Mouse (Mus musculus) hindbrain, embryonic 14.5 days (tissue): Measurements from ENCODE around the gene Myadm. TPM values are rescaled to one million over a fixed set of nuclear protein-coding genes. Genes with fewer than 3 reads are reported as not detected.
"Not testable (repeated sequence)": the region's sequence is repeated elsewhere in the genome, so short reads cannot be mapped to it uniquely, and the experiment has no call there.

Source experiments
- ATAC-seq: fragments of 200-750 bp; cut with Nextera tagmentation; 2 replicates; pipeline ENCODE4 v1.8.0; 2017; ENCODE audit warnings: moderate number of reproducible peaks, mild to moderate bottlenecking, moderate TSS enrichment, moderate library complexity; ENCODE audit not compliant: low FRiP score
- DNase-seq: peaks from one replicate; pipeline ENCODE4 v3.0.0-alpha.2; 2015; ENCODE audit warnings: low spot score
- H3K27ac ChIP-seq: fragments of 300-500 bp; sonication (generic); 2 replicates; pipeline ENCODE4 v1.5.1; 2014; ENCODE audit warnings: mild to moderate bottlenecking, moderate library complexity
- H3K27me3 ChIP-seq: fragments of 300-500 bp; sonication (generic); 2 replicates; pipeline ENCODE4 v1.6.1; 2014; ENCODE audit warnings: mild to moderate bottlenecking, low read length, mixed read lengths; ENCODE audit not compliant: control insufficient read depth, insufficient read depth
- H3K36me3 ChIP-seq: fragments of 300-500 bp; sonication (generic); replicated peaks from 2 replicates; pipeline ENCODE4 v1.6.1; 2014; ENCODE audit not compliant: control insufficient read depth, insufficient read depth
- H3K4me1 ChIP-seq: fragments of 300-500 bp; sonication (generic); replicated peaks from 2 replicates; pipeline ENCODE4 v1.6.1; 2014; ENCODE audit warnings: antibody characterized with exemption, low read length, mixed read lengths; ENCODE audit not compliant: control insufficient read depth, insufficient read depth
- H3K4me2 ChIP-seq: fragments of 300-500 bp; sonication (generic); replicated peaks from 2 replicates; pipeline ENCODE4 v1.6.1; 2014; ENCODE audit warnings: mild to moderate bottlenecking, moderate library complexity
- H3K4me3 ChIP-seq: fragments of 300-500 bp; sonication (generic); replicated peaks from 2 replicates; pipeline ENCODE4 v1.5.1; 2014; ENCODE audit warnings: mild to moderate bottlenecking, low read length
- H3K9ac ChIP-seq: fragments of 300-500 bp; sonication (generic); 2 replicates; pipeline ENCODE4 v1.6.1; 2014
- H3K9me3 ChIP-seq: fragments of 300-500 bp; sonication (generic); 2 replicates; pipeline ENCODE4 v1.6.1; 2016; ENCODE audit warnings: low read length; ENCODE audit not compliant: control insufficient read depth
- WGBS: fragments of 180-500 bp; shearing (Covaris S2); extraction: QIAGEN DNeasy Blood & Tissue Kit; methylation state at CpG from one replicate; pipeline ENCODE4 v1.1.7; 2014; 5-methylcytosine and 5-hydroxymethylcytosine counted together
- polyA plus RNA-seq: library from polyadenylated mRNA; unstranded; fragments of >200 nt; fragmentation: Nextera tagmentation; extraction: Ambion mirVana; gene quantifications from 2 replicates; pipeline ENCODE4 v1.2.1, GENCODE M21; 2014

Gene Myadm
- polyA plus RNA-seq, 1 experiment from 2014 or later: 40.1 TPM

DNA sequence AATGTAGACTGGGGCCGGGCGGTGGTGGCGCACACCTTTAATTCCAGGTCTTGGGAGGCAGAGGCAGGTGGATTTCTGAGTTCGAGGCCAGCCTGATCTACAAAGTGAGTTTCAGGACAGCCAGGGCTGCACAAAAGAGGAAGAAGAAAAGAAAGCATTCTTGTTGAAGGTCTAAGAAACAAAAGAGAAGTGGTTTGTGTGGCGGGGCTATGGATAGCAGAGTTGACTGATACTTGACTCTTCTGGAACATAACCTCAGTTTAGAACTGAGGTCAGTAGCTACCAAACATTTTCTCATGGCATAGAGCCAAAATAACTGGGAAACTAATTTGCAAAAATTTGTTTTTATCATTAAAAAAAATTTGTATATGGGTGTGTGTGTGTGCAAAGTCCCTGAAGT lies 2.8 kb upstream of the Myadm start:
- no peaks in the 10 kb centered on the region for H3K27me3 ChIP-seq
- WGBS: 93% methylated on average over 5 of the region's 5 CpGs
- H3K27ac ChIP-seq: no peak overlapping the region
- H3K36me3 ChIP-seq: no peaks in the 10 kb centered on the region
- H3K4me2 ChIP-seq: no peak overlapping the region
- no peaks in the 10 kb centered on the region for H3K9me3 ChIP-seq
- H3K4me1 ChIP-seq: peaks cover 8% of the 10 kb centered on the region; the same call in 1 of the 2 replicates
- H3K4me3 ChIP-seq: no peak overlapping the region
- ATAC-seq (no peak), DNase-seq (no peak)
- no peak overlapping the region for H3K9ac ChIP-seq

GRCm38 (mm10) chr7:3287186-3287585 lies 1.7 kb upstream of the Myadm start:
- Histone ChIP-seq H3K27me3 (no peaks in the 10 kb centered on the region), H3K27ac (no peak overlapping the region), H3K4me2 (no peak overlapping the region), H3K36me3 (no peaks in the 10 kb centered on the region), H3K9me3 (no peaks in the 10 kb centered on the region), H3K4me1 (peaks cover 12% of the 10 kb centered on the region; the same call in 1 of the 2 replicates), H3K9ac (no peak overlapping the region), H3K4me3 (no peak overlapping the region)
- ATAC-seq (no peak), DNase-seq (no peak)
- WGBS: 47% methylated on average over 7 of the region's 7 CpGs

- Histone ChIP-seq H3K4me1 (peaks cover 15% of the 10 kb centered on the region; the same call in 1 of the 2 replicates), H3K27ac (peak overlapping the region; percentile 75), H3K9me3 (no peaks in the 10 kb centered on the region), H3K4me2 (peak overlapping the region; percentile 85), H3K27me3 (no peaks in the 10 kb centered on the region), H3K9ac (peak overlapping the region; percentile 65), H3K36me3 (peaks cover 21% of the 10 kb centered on the region), H3K4me3 (peak overlapping the region; percentile 38)
- ATAC-seq (peak; percentile 94), DNase-seq (peak; percentile 90)
- whole genome bisulfite sequencing: 2% methylated on average over 18 of the region's 18 CpGs
Observed at GRCm38 (mm10) chr7:3290257-3291033, 1.6 kb downstream of the Myadm start.

DNA sequence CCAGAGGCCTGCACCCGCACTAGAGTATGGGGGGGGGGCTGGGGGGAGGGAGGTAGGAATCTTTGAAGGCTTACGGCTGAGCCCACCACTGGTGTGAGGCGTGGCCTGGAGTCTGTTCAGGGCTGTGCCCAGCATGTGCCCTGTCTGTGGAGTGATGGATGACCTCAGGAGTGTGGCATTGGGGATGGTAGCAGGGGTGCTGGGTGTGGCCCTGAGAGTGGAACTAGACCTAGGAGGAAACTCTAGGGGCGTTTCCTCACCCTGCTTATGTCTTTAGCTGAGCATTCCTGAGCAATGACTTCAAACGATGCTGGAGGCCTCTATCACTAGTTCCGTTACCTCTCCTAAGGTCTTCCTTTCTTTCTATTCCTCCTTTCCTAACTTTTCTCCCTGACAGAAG lies 2.3 kb downstream of the Myadm start:
- DNase-seq (no peak), ATAC-seq (peak; percentile 5; the same call in 1 of the 2 replicates)
- Histone ChIP-seq H3K9me3 (no peaks in the 10 kb centered on the region), H3K9ac (peak overlapping the region; percentile 65), H3K36me3 (peaks cover 28% of the 10 kb centered on the region), H3K27ac (no peak overlapping the region), H3K4me2 (peak overlapping the region; percentile 85), H3K4me3 (peak overlapping the region; percentile 38), H3K27me3 (no peaks in the 10 kb centered on the region), H3K4me1 (peaks cover 15% of the 10 kb centered on the region; the same call in 1 of the 2 replicates)
- WGBS: 40% methylated on average over 6 of the region's 6 CpGs

- peaks cover 34% of the 10 kb centered on the region for H3K36me3 ChIP-seq
- no peak overlapping the region for H3K27ac ChIP-seq
- no peaks in the 10 kb centered on the region for H3K9me3 ChIP-seq
- no peaks in the 10 kb centered on the region for H3K27me3 ChIP-seq
- H3K9ac ChIP-seq: no peak overlapping the region
- H3K4me2 ChIP-seq: peak overlapping the region; percentile 85
- WGBS: 68% methylated on average over 3 of the region's 3 CpGs
- H3K4me1 ChIP-seq: peaks cover 15% of the 10 kb centered on the region; the same call in 1 of the 2 replicates
- no peak for DNase-seq
- ATAC-seq: no peak
- 0 out of 2 replicates have a peak overlapping the region, but pooled peaks have one; percentile 38 for H3K4me3 ChIP-seq
Observed at GRCm38 (mm10) chr7:3291764-3292163, 2.9 kb downstream of the Myadm start.

DNA sequence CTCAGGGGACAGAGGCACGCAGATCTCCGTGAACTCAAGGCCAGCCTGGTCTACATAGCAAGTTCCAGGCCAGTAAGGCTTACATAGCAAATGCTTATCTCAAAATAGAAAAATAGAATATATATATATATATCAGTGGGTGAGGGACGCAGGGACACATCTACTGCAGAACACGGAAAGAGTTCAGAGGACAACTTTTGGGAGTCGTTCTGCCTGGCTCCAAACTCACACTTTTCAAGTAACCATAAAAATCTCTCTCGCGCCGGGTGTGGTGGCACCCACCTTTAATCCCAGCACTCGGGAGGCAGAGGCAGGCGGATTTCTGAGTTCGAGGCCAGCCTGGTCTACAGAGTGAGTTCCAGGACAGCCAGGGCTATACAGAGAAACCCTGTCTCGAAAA lies 3.4 kb downstream of the Myadm start:
- 91% methylated on average over 10 of the region's 12 CpGs for WGBS
- ATAC-seq: not testable (repeated sequence)

GRCm38 (mm10) chr7:3292791-3293190 lies 3.9 kb downstream of the Myadm start:
- WGBS: 4% methylated on average over 13 of the region's 14 CpGs
- DNase-seq (no peak), ATAC-seq (no peak)
- Histone ChIP-seq H3K4me1 (peaks cover 15% of the 10 kb centered on the region; the same call in 1 of the 2 replicates), H3K4me2 (peak overlapping the region; percentile 44), H3K4me3 (peak overlapping the region; percentile 19), H3K9me3 (no peaks in the 10 kb centered on the region), H3K36me3 (peaks cover 44% of the 10 kb centered on the region), H3K27me3 (no peaks in the 10 kb centered on the region), H3K9ac (0 out of 2 replicates have a peak overlapping the region, but pooled peaks have one; percentile 36), H3K27ac (no peak overlapping the region)

More for the DNA sequence above, 3.4 kb downstream of the Myadm start:
- H3K9me3 ChIP-seq, H3K27me3 ChIP-seq, H3K27ac ChIP-seq, H3K9ac ChIP-seq, DNase-seq, H3K4me3 ChIP-seq: not testable (repeated sequence)
- peak overlapping the region; percentile 85; the same call in 1 of the 2 replicates for H3K4me2 ChIP-seq
- H3K4me1 ChIP-seq: peaks cover 15% of the 10 kb centered on the region; the same call in 1 of the 2 replicates
- H3K36me3 ChIP-seq: peaks cover 39% of the 10 kb centered on the region

GRCm38 (mm10) chr7:3294794-3295193 lies 5.9 kb downstream of the Myadm start:
- Histone ChIP-seq H3K4me2 (no peak overlapping the region), H3K9me3 (no peaks in the 10 kb centered on the region), H3K36me3 (peaks cover 58% of the 10 kb centered on the region), H3K27me3 (0 out of 2 replicates have a peak, but pooled peaks cover 2% of the 10 kb centered on the region), H3K9ac (no peak overlapping the region), H3K27ac (no peak overlapping the region), H3K4me3 (no peak overlapping the region), H3K4me1 (peaks cover 15% of the 10 kb centered on the region; the same call in 1 of the 2 replicates)
- DNase-seq (no peak), ATAC-seq (no peak)
- WGBS: 91% methylated on average over 1 of the region's 1 CpGs

DNA sequence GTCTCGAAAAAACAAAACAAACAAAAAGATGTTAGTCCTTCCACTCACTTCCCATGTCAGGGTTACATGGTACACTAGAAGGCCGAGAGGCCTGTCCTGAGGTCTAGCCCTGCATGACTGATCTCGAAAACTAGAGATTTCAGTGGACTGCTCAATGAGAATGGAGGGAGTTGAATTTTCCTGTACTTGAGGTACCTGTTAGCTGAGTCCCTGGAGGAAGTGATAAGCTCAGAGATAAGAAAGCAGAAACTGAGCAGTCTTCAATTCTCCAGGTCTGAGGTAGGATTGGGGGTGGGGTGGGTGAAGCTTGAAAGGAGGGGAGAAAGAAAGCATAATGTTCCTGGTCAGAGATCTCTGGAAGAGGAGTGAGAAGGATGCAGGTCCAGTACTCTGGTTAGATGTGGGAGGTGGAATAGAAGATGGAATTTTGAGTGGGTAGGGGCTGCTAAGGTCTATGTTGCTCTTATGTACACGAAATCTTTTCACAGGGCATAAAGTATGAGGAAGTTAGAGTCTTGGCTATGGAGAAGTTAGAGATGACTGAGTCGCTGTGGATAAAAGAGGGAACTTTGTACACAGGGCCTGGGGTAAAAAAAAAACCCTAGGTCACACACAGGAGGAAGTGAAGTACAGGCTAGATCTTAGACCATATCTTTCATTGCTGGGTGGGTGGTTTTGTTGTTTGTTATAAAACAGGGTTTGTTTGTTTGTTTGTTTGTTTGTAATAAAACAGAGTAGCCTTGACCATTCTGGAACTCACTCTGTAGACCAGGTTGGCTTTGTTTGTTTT lies 6.6 kb downstream of the Myadm start:
- Histone ChIP-seq H3K36me3 (peaks cover 61% of the 10 kb centered on the region), H3K27ac (no peak overlapping the region), H3K9me3 (no peaks in the 10 kb centered on the region), H3K9ac (no peak overlapping the region), H3K4me1 (peaks cover 13% of the 10 kb centered on the region; the same call in 1 of the 2 replicates), H3K27me3 (0 out of 2 replicates have a peak, but pooled peaks cover 6% of the 10 kb centered on the region), H3K4me2 (no peak overlapping the region), H3K4me3 (no peak overlapping the region)
- DNase-seq (no peak), ATAC-seq (no peak)
- WGBS: 88% methylated on average over 5 of the region's 5 CpGs
